Mouse (Mus musculus): ENCODE results near the gene Gm9964. TPM values are rescaled to one million over a fixed set of nuclear protein-coding genes. Genes with fewer than 3 reads are reported as not detected.
"Not testable (repeated sequence)": the region's sequence is repeated elsewhere in the genome, so short reads cannot be mapped to it uniquely, and the experiment has no call there.

Gene Gm9964
- polyA plus RNA-seq, 1 experiment from 2014 or later: not detected

DNA sequence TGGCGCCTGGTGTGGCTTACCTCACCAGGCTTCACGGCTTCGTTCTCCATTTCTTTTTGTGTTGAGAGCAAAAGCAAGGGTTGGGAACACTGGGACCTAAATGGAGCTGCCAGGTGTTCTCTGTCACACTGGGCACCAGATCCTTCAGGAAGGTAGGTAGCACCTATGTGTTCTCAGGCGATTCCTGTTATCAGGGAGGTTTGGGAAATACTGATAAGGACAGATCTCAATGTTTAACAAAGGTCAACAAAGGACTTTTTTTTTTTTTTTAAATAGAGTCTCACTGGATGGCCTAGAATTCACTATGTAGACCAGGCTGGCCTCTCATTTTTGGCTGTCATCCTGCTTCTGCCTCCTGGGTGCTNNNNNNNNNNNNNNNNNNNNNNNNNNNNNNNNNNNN, 22.9 kb downstream of the Gm9964 start:
- H3K36me3 ChIP-seq (ENCODE audit: control insufficient read depth, insufficient read depth, low read length): no peaks in the 10 kb centered on the region
- H3K4me2 ChIP-seq (replicated peaks; ENCODE audit: low read depth, low read length): no peak overlapping the region
- no peaks in the 10 kb centered on the region for H3K4me1 ChIP-seq (ENCODE audit: control insufficient read depth, insufficient read depth, low read length)
- no peaks in the 10 kb centered on the region for H3K27me3 ChIP-seq (ENCODE audit: control insufficient read depth, insufficient read depth, low read length)
- H3K27ac ChIP-seq (ENCODE audit: low read depth, low read length): no peak overlapping the region
- H3K4me3 ChIP-seq (ENCODE audit: low read length): no peak overlapping the region
- no peak overlapping the region for H3K9ac ChIP-seq (ENCODE audit: low read depth, low read length)
- no peak for ATAC-seq (ENCODE audit: low FRiP score, low TSS enrichment)
- no peaks in the 10 kb centered on the region for H3K9me3 ChIP-seq (ENCODE audit: control insufficient read depth, low read length)
- 78% methylated on average over 4 of the region's 4 CpGs for WGBS

DNA sequence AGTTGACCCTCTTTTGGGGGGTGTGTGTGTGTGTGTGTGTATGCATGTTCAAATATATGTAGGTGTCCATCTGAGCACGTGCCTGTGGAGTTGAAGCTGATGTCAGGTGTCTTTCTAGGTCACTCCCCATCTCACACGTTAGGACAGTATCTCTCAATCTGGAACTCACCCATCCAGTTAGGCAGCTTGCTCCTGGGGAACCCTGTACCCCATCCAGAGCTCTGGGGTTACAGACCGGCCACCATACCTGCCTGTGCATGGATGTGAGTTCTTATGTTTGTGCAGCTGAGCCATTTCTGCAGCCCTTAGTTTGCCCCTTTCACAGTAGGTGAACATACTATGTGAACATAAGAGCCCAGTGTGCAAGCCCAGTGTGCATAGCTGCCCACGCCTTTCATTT, 23.7 kb downstream of the Gm9964 start:
- Histone ChIP-seq H3K4me1 (ENCODE audit: control insufficient read depth, insufficient read depth, low read length) (no peaks in the 10 kb centered on the region), H3K27ac (ENCODE audit: low read depth, low read length) (no peak overlapping the region), H3K4me3 (ENCODE audit: low read length) (no peak overlapping the region), H3K36me3 (ENCODE audit: control insufficient read depth, insufficient read depth, low read length) (no peaks in the 10 kb centered on the region), H3K9me3 (ENCODE audit: control insufficient read depth, low read length) (no peaks in the 10 kb centered on the region), H3K27me3 (ENCODE audit: control insufficient read depth, insufficient read depth, low read length) (no peaks in the 10 kb centered on the region), H3K9ac (ENCODE audit: low read depth, low read length) (no peak overlapping the region), H3K4me2 (replicated peaks; ENCODE audit: low read depth, low read length) (no peak overlapping the region)
- no peak for ATAC-seq (ENCODE audit: low FRiP score, low TSS enrichment)
- WGBS: 62% methylated on average over 4 of the region's 4 CpGs

DNA sequence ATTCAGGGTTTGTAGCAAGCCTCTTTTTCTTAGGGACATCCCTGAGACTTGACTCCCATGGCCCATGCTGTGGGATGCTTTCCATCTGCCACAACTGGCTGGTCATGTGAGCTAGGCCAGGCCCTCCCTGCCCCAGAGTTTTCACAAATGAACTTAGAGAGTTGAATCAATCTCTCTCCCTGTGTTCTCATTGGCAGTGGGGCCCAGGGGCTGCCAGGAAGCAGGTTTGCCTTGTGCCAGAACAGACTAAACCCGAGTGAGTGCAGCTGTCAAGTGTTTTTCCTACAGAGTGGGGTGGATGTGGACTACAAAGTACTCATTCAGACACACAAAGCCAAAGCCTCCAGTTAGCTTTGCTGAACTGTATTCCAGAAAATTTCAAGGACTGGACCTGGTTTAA, 29.5 kb downstream of the Gm9964 start:
- H3K4me3 ChIP-seq (ENCODE audit: low read length): no peak overlapping the region
- no peaks in the 10 kb centered on the region for H3K27me3 ChIP-seq (ENCODE audit: control insufficient read depth, insufficient read depth, low read length)
- no peaks in the 10 kb centered on the region for H3K4me1 ChIP-seq (ENCODE audit: control insufficient read depth, insufficient read depth, low read length)
- 0 out of 2 replicates have a peak, but pooled peaks cover 1% of the 10 kb centered on the region for H3K9me3 ChIP-seq (ENCODE audit: control insufficient read depth, low read length)
- no peak overlapping the region for H3K9ac ChIP-seq (ENCODE audit: low read depth, low read length)
- no peak overlapping the region for H3K4me2 ChIP-seq (replicated peaks; ENCODE audit: low read depth, low read length)
- H3K36me3 ChIP-seq (ENCODE audit: control insufficient read depth, insufficient read depth, low read length): no peaks in the 10 kb centered on the region
- 3% methylated on average over 1 of the region's 1 CpGs for WGBS
- H3K27ac ChIP-seq (ENCODE audit: low read depth, low read length): peak overlapping the region; percentile 62; the same call in 1 of the 2 replicates
- ATAC-seq (ENCODE audit: low FRiP score, low TSS enrichment): peak; percentile 32; the same call in 1 of the 2 replicates

DNA sequence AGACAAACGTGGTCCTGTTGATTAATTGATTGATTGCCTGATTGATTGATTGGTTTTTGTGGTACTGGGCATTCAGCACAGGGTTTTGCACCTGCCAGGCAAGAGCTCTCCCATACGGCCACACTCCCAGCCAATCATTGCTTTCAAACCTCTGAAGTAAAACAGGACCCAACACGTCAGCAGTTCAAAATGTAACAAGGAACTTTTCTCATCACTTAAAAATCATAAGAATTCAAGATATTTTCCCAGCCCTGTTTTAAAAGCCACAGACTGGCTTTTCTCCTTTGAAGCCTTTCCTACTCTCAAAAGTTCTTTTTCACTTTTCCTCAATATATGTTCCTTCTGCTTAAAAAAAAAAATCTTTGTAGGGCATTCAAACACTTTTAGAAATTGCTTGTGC, 32.3 kb downstream of the Gm9964 start:
- 60% methylated on average over 3 of the region's 3 CpGs for WGBS
- ATAC-seq (ENCODE audit: low FRiP score, low TSS enrichment): no peak
- Histone ChIP-seq H3K4me3 (ENCODE audit: low read length) (no peak overlapping the region), H3K36me3 (ENCODE audit: control insufficient read depth, insufficient read depth, low read length) (no peaks in the 10 kb centered on the region), H3K4me1 (ENCODE audit: control insufficient read depth, insufficient read depth, low read length) (no peaks in the 10 kb centered on the region), H3K27me3 (ENCODE audit: control insufficient read depth, insufficient read depth, low read length) (no peaks in the 10 kb centered on the region), H3K9me3 (ENCODE audit: control insufficient read depth, low read length) (0 out of 2 replicates have a peak, but pooled peaks cover 4% of the 10 kb centered on the region), H3K9ac (ENCODE audit: low read depth, low read length) (no peak overlapping the region), H3K4me2 (replicated peaks; ENCODE audit: low read depth, low read length) (no peak overlapping the region), H3K27ac (ENCODE audit: low read depth, low read length) (no peak overlapping the region)

DNA sequence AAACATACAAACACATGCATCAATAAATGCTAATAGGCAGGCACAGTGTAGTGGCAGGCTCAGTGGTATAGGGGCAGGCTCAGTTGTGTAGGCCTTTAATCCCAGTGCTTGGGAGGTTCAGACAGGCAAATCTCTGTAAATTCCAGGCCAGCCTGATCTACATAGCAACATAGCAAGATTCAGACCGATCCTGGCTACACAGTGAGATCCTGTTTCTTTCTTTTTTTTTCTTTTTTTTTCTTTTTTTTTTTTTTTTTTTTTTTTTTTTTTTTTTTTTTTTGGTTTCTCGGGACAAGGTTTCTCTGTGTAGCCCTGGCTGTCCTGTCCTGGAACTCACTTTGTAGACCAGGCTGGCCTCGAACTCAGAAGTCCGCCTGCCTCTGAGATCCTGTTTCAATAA, 36.6 kb downstream of the Gm9964 start:
- not testable (repeated sequence) for H3K4me2 ChIP-seq (replicated peaks; ENCODE audit: low read depth, low read length); ATAC-seq (ENCODE audit: low FRiP score, low TSS enrichment)

DNA sequence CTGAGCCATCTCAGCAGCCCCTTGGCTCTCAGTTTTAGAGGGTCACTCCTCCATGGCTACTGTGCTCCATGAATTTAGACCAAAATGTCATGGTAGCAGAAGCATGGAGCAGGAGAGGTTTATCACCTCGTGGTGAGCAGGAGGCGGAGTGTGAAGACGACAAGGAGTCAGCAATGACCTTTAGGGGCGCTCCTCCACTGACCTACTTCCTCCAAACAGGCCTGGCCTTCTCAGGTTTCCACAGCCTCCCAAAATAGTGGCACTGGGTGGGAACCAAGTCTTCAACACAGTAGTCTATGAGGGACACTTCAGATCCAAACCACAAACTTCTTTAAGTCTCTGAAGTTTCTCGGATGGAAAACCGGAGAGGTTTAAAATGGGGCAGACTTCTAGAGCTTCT, 38.0 kb downstream of the Gm9964 start:
- no peak for ATAC-seq (ENCODE audit: low FRiP score, low TSS enrichment)
- Histone ChIP-seq H3K27me3 (ENCODE audit: control insufficient read depth, insufficient read depth, low read length) (no peaks in the 10 kb centered on the region), H3K9ac (ENCODE audit: low read depth, low read length) (no peak overlapping the region), H3K36me3 (ENCODE audit: control insufficient read depth, insufficient read depth, low read length) (no peaks in the 10 kb centered on the region), H3K4me3 (ENCODE audit: low read length) (no peak overlapping the region), H3K4me1 (ENCODE audit: control insufficient read depth, insufficient read depth, low read length) (no peaks in the 10 kb centered on the region), H3K4me2 (replicated peaks; ENCODE audit: low read depth, low read length) (no peak overlapping the region), H3K9me3 (ENCODE audit: control insufficient read depth, low read length) (0 out of 2 replicates have a peak, but pooled peaks cover 4% of the 10 kb centered on the region), H3K27ac (ENCODE audit: low read depth, low read length) (no peak overlapping the region)
- WGBS: 33% methylated on average over 6 of the region's 6 CpGs

More for the DNA sequence above, 36.6 kb downstream of the Gm9964 start:
- H3K27ac ChIP-seq (ENCODE audit: low read depth, low read length); H3K27me3 ChIP-seq (ENCODE audit: control insufficient read depth, insufficient read depth, low read length); H3K9ac ChIP-seq (ENCODE audit: low read depth, low read length); H3K4me1 ChIP-seq (ENCODE audit: control insufficient read depth, insufficient read depth, low read length); H3K36me3 ChIP-seq (ENCODE audit: control insufficient read depth, insufficient read depth, low read length); H3K9me3 ChIP-seq (ENCODE audit: control insufficient read depth, low read length); H3K4me3 ChIP-seq (ENCODE audit: low read length): not testable (repeated sequence)
- 90% methylated on average over 4 of the region's 4 CpGs for WGBS

DNA sequence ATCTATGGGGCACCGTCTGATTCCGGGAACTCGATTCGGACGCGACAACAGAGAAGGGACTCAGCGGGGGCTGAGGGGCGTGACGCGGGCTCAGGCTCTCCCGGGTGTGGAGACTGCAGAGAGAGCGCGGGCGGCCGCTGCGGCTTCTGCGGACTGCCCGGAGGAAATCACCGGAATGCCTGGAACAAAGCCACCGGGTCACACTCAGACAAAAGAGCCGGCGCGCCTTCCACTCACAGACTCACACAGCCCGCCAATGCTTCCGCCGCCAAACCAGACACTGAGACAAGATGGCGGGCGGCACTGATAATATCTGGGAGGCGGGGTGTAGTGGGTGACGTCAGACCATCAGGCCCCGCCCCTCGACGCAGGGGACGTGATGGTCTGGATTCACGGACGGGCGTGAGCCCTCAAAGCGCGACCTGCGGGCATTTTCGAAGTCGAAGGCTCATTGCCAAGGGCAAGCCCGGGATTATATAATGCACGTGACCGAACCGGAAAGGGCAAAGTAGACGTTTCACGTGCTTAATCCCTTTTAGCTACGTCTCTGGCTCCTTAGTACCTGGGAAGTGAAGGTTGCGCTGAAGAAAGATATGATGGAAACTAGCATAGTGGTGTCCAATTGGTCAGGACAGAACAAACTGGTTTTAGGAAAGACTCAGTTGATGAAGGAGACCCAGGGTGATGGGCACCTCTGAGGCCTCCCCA, 42.2 kb downstream of the Gm9964 start, which contains the start of gene Wsb1:
Gene Wsb1 (minus strand): TSS at position 281 of the 708 bp plus-strand sequence.
- peak within 1 kb of the TSS; percentile 60 for H3K4me2 ChIP-seq (replicated peaks; ENCODE audit: low read depth, low read length)
- no peaks in the 10 kb centered on the region for H3K27me3 ChIP-seq (ENCODE audit: control insufficient read depth, insufficient read depth, low read length)
- peaks cover 25% of the 10 kb centered on the region for H3K36me3 ChIP-seq (ENCODE audit: control insufficient read depth, insufficient read depth, low read length)
- H3K9ac ChIP-seq (ENCODE audit: low read depth, low read length): peak within 1 kb of the TSS; percentile 99
- H3K4me1 ChIP-seq (ENCODE audit: control insufficient read depth, insufficient read depth, low read length): peaks cover 10% of the 10 kb centered on the region; the same call in 1 of the 2 replicates
- H3K27ac ChIP-seq (ENCODE audit: low read depth, low read length): peak within 1 kb of the TSS; percentile 96
- 2% methylated on average over 50 of the region's 50 CpGs for WGBS
- H3K9me3 ChIP-seq (ENCODE audit: control insufficient read depth, low read length): no peaks in the 10 kb centered on the region
- peak within 1 kb of the TSS; percentile 98 for H3K4me3 ChIP-seq (ENCODE audit: low read length)
- ATAC-seq (ENCODE audit: low FRiP score, low TSS enrichment): peak; percentile 95

DNA sequence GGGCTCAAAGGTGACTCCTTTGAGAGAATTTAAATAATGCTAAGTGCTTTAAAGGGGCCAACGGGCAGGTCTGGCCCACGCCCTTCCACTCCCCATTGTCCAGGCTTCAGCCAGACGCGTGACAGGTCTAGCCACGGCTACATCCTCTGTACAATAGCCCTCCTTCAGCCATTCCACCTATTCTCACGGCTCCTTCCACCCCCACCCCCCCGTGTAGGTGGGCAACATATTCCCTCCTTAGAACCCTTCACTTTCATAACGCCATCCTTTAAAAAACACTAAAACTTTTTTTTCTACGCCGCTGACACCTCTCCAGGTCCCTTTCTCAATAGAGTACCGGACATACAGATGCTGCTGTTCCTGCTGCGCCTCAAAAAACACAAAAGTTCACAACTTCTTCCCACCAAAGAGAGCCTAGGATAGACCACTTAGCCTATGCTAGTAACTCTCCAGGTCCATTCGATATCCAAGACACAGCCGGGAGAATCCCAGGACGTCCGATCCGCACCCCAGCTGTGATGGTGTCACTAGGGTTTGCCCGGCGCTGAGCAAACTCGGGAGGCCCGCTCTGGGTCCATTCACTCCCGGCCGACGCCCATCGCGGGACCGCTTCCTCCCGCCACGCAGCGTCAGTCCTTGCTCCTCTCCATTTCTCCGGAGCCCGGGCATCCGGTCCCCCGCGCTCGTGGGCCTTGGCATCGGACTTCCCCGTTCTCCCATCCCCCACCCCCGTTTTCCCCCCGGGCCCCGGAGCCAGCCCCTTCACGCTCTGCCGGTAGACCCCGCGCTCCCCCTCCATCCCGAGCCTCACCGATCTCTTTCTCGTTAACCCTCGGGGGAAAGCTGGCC, 42.9 kb downstream of the Gm9964 start:
- under 1% methylated on average over 49 of the region's 49 CpGs for WGBS
- H3K9ac ChIP-seq (ENCODE audit: low read depth, low read length): peak overlapping the region; percentile 99
- ATAC-seq (ENCODE audit: low FRiP score, low TSS enrichment): peak; percentile 29

More for the DNA sequence above, 42.9 kb downstream of the Gm9964 start:
- H3K9me3 ChIP-seq (ENCODE audit: control insufficient read depth, low read length): no peaks in the 10 kb centered on the region
- H3K4me1 ChIP-seq (ENCODE audit: control insufficient read depth, insufficient read depth, low read length): peaks cover 10% of the 10 kb centered on the region; the same call in 1 of the 2 replicates
- peak overlapping the region; percentile 98 for H3K4me3 ChIP-seq (ENCODE audit: low read length)
- H3K27ac ChIP-seq (ENCODE audit: low read depth, low read length): peak overlapping the region; percentile 96
- H3K27me3 ChIP-seq (ENCODE audit: control insufficient read depth, insufficient read depth, low read length): no peaks in the 10 kb centered on the region
- peak overlapping the region; percentile 60 for H3K4me2 ChIP-seq (replicated peaks; ENCODE audit: low read depth, low read length)
- peaks cover 33% of the 10 kb centered on the region for H3K36me3 ChIP-seq (ENCODE audit: control insufficient read depth, insufficient read depth, low read length)

Measured in kidney, embryonic 14.5 days (tissue).